Mouse (Mus musculus) forebrain, embryonic 12.5 days (tissue): ENCODE results near the gene Cxcr5. TPM values are rescaled to one million over a fixed set of nuclear protein-coding genes. Genes with fewer than 3 reads are reported as not detected.

ENCODE experiments used
- ATAC-seq: fragments of 200-750 bp; cut with Nextera tagmentation; 2 replicates; pipeline ENCODE4 v1.8.0; 2017; ENCODE audit warnings: moderate TSS enrichment; ENCODE audit not compliant: low FRiP score
- H3K27ac ChIP-seq: fragments of 300-500 bp; sonication (generic); 2 replicates; pipeline ENCODE4 v1.5.1; 2016; ENCODE audit warnings: mild to moderate bottlenecking
- H3K27me3 ChIP-seq: fragments of 300-500 bp; sonication (generic); 2 replicates; pipeline ENCODE4 v1.6.1; 2016; ENCODE audit warnings: mild to moderate bottlenecking
- H3K36me3 ChIP-seq: fragments of 300-500 bp; sonication (generic); replicated peaks from 2 replicates; pipeline ENCODE4 v1.6.1; 2016; ENCODE audit warnings: mild to moderate bottlenecking
- H3K4me1 ChIP-seq: fragments of 300-500 bp; sonication (generic); 2 replicates; pipeline ENCODE4 v1.6.1; 2016
- H3K4me2 ChIP-seq: fragments of 300-500 bp; sonication (generic); 2 replicates; pipeline ENCODE4 v1.6.1; 2016; ENCODE audit warnings: mild to moderate bottlenecking, moderate library complexity
- H3K4me3 ChIP-seq: fragments of 300-500 bp; sonication (generic); replicated peaks from 2 replicates; pipeline ENCODE4 v1.5.1; 2016; ENCODE audit warnings: mild to moderate bottlenecking
- H3K9ac ChIP-seq: fragments of 300-500 bp; sonication (generic); 2 replicates; pipeline ENCODE4 v1.6.1; 2016; ENCODE audit warnings: mild to moderate bottlenecking
- H3K9me3 ChIP-seq: fragments of 300-500 bp; sonication (generic); 2 replicates; pipeline ENCODE4 v1.6.1; 2016
- WGBS: fragments of 180-500 bp; shearing (Covaris S2); methylation state at CpG from one replicate; pipeline ENCODE4 v1.1.7; 2016; 5-methylcytosine and 5-hydroxymethylcytosine counted together
- polyA plus RNA-seq: library from polyadenylated mRNA; unstranded; fragments of >200 nt; fragmentation: Nextera tagmentation; extraction: Ambion mirVana; gene quantifications from 2 replicates; pipeline ENCODE4 v1.2.1, GENCODE M21; 2016

Cxcr5 gene
- polyA plus RNA-seq, 1 experiment from 2014 or later: 0.27 TPM

- H3K27me3 ChIP-seq: peaks cover 4% of the 10 kb centered on the region; the same call in 1 of the 2 replicates
- H3K9ac ChIP-seq: peak overlapping the region; percentile 99
- no peaks in the 10 kb centered on the region for H3K9me3 ChIP-seq
- peaks cover under 1% of the 10 kb centered on the region for H3K36me3 ChIP-seq
- WGBS: 17% methylated on average over 3 of the region's 3 CpGs
- no peak for ATAC-seq
- peak overlapping the region; percentile 96 for H3K4me3 ChIP-seq
- H3K27ac ChIP-seq: peak overlapping the region; percentile 75
- H3K4me2 ChIP-seq: peak overlapping the region; percentile 93
- H3K4me1 ChIP-seq: peaks cover 88% of the 10 kb centered on the region
Measured at GRCm38 (mm10) chr9:44486335-44486734, 75.3 kb downstream of the Cxcr5 start.

DNA sequence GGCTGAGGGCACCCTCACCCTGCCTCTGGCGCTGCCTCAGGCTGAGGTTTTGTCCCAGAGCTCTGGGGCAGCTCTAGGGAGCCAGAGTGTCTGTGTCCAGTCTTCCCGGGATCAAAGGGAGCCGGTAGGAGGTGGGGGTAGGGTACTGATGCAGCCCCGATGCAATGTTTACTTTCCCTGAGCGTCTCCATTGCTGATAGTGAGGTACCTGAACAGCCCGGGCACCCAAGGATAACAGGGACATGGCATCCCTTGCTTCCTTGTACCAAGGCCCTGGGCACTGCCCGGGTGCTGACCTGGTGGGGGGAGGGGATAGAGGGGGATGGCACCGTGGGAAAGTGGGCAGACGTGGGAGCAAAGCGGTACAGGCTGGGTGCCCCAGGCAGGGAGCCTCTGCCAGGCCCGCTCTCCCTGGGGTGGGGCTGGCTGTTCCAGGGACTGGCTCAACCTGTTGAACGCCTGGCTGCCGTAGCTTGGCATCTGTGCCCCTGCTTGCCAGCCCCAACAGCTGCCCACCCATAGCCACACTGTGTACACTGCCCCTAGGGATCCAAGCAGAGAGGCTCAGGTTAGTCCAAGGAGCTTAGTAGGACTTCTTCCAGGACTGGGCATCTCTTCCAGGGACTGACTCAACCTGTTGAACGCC, 76.0 kb downstream of the Cxcr5 start:
- no peak for ATAC-seq
- H3K4me3 ChIP-seq: peak overlapping the region; percentile 96
- H3K36me3 ChIP-seq: no peaks in the 10 kb centered on the region
- H3K4me2 ChIP-seq: peak overlapping the region; percentile 93
- peaks cover 4% of the 10 kb centered on the region; the same call in 1 of the 2 replicates for H3K27me3 ChIP-seq
- H3K4me1 ChIP-seq: peaks cover 81% of the 10 kb centered on the region
- WGBS: 26% methylated on average over 11 of the region's 14 CpGs
- H3K9me3 ChIP-seq: no peaks in the 10 kb centered on the region
- no peak overlapping the region for H3K27ac ChIP-seq
- peak overlapping the region; percentile 99 for H3K9ac ChIP-seq

GRCm38 (mm10) chr9:44485105-44485515, 76.6 kb downstream of the Cxcr5 start:
- peak overlapping the region; percentile 93 for H3K4me2 ChIP-seq
- H3K9ac ChIP-seq: peak overlapping the region; percentile 99
- peak overlapping the region; percentile 96 for H3K4me3 ChIP-seq
- ATAC-seq: no peak
- H3K9me3 ChIP-seq: no peaks in the 10 kb centered on the region
- peaks cover 4% of the 10 kb centered on the region; the same call in 1 of the 2 replicates for H3K27me3 ChIP-seq
- H3K27ac ChIP-seq: no peak overlapping the region
- no peaks in the 10 kb centered on the region for H3K36me3 ChIP-seq
- WGBS: 49% methylated on average over 6 of the region's 6 CpGs
- peaks cover 80% of the 10 kb centered on the region for H3K4me1 ChIP-seq

DNA sequence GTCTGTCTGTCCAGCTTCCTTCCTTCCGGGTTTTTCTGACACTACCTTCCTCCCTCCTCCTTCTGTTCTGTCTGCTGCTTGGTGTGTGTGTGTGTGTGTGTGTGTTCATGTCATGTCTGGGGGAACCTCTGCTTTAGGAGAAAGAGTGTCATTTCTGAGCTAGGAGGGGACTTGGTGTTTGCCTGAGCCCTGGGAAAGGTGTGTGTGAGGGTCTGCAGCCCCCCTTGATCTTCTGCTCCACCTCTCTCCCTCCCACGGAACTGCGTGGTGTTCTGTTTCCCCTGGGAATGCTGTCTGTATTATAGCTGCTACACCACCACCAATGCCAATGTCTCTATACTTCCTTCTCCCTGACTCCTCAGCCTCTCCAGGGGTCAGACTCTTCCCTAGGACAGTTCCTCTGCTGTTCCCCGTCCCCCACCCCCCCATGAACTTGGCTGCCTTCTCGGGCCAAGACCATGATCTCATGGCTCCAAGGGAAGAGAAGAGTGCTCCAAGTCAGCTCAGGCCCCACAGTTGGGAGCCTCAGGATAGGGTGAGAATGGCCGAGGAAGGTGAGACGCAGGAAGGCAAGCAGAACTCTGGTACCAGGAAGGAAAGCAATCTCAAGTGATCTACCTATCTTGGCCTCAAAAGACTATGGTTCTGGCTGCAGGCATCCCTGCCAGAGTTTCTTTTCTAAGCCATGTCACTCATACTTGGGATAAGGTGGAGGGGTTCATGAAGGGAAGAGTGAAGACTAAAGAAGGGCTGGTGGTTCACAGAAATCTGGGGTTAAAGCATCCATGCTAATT, 77.2 kb downstream of the Cxcr5 start:
- 46% methylated on average over 7 of the region's 7 CpGs for WGBS
- peaks cover 4% of the 10 kb centered on the region; the same call in 1 of the 2 replicates for H3K27me3 ChIP-seq
- no peaks in the 10 kb centered on the region for H3K36me3 ChIP-seq
- peak overlapping the region; percentile 99; the same call in 1 of the 2 replicates for H3K9ac ChIP-seq
- no peaks in the 10 kb centered on the region for H3K9me3 ChIP-seq
- H3K27ac ChIP-seq: no peak overlapping the region
- ATAC-seq: no peak
- peaks cover 79% of the 10 kb centered on the region for H3K4me1 ChIP-seq
- peak overlapping the region; percentile 96 for H3K4me3 ChIP-seq
- peak overlapping the region; percentile 93 for H3K4me2 ChIP-seq

DNA sequence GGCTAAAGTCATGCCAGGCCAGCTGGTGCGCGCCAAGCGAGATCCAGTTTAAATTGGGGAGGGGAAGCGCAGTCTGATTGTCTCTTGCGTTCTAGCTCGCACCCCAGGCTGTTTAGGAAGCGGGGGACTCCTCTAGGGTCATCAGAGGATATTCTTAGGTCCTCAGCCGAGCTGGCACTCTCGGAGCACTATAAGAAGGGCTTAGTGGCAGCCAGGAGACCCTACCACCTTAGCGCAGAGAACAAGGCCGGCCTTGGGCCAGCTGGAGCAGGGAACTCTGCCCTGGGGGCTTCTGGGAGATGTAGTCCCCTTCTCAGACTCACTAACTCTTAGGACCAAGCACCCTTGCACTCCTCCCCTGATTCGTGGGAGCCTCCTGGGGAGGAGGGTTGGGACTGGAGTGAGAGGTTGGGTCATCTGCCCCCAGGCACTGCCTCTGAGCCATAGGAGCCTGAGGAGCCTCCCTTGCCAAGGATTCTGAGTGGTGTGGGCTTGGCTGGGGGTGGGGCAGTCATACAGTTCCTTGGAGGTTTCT, 78.1 kb downstream of the Cxcr5 start:
- Histone ChIP-seq H3K4me3 (peak overlapping the region; percentile 96), H3K9ac (peak overlapping the region; percentile 99), H3K4me2 (peak overlapping the region; percentile 93), H3K27ac (peak overlapping the region; percentile 97), H3K9me3 (no peaks in the 10 kb centered on the region), H3K4me1 (peaks cover 70% of the 10 kb centered on the region), H3K36me3 (no peaks in the 10 kb centered on the region), H3K27me3 (peaks cover 4% of the 10 kb centered on the region; the same call in 1 of the 2 replicates)
- WGBS: 1% methylated on average over 12 of the region's 12 CpGs
- peak; percentile 19; the same call in 1 of the 2 replicates for ATAC-seq

DNA sequence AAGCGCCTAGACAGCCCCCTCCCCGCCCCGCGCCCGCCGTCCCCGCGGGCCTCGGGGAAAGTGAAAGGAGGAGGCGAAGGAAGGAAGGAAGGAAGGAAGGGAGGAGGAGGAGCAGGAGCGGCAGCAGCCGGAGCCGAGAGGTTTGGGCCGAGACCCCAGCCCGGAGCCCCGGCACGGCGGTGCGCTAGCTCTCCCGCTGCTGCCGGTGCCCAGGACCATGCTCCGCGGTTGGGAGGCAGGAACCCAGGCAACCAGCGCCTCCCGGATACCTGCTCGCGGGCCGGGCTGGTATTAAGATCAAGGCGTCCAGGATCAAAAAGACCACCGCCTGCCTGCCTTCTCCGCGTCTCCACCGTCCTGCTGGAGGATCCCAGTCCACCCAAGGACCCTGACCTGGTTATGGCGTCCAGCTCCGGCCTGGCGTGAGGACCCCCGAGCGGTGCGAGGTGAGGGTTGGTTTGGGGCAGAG, 78.6 kb downstream of the Cxcr5 start:
- H3K27me3 ChIP-seq: peaks cover 4% of the 10 kb centered on the region; the same call in 1 of the 2 replicates
- no peak for ATAC-seq
- H3K9ac ChIP-seq: peak overlapping the region; percentile 99
- no peaks in the 10 kb centered on the region for H3K9me3 ChIP-seq
- H3K4me1 ChIP-seq: peaks cover 67% of the 10 kb centered on the region
- under 1% methylated on average over 39 of the region's 39 CpGs for WGBS
- peak overlapping the region; percentile 97 for H3K27ac ChIP-seq
- H3K4me2 ChIP-seq: peak overlapping the region; percentile 93
- H3K36me3 ChIP-seq: no peaks in the 10 kb centered on the region
- peak overlapping the region; percentile 96 for H3K4me3 ChIP-seq

GRCm38 (mm10) chr9:44482552-44482951, 79.1 kb downstream of the Cxcr5 start, which contains the start of gene Bcl9l:
TSS of gene Bcl9l (plus strand) at chr9:44482825.
- under 1% methylated on average over 24 of the region's 31 CpGs for WGBS
- H3K4me1 ChIP-seq: peaks cover 67% of the 10 kb centered on the region
- no peaks in the 10 kb centered on the region for H3K9me3 ChIP-seq
- H3K4me3 ChIP-seq: peak within 1 kb of the TSS; percentile 96
- peak within 1 kb of the TSS; percentile 93 for H3K4me2 ChIP-seq
- no peaks in the 10 kb centered on the region for H3K36me3 ChIP-seq
- peak within 1 kb of the TSS; percentile 97 for H3K27ac ChIP-seq
- ATAC-seq: peak; percentile 72
- H3K27me3 ChIP-seq: peaks cover 4% of the 10 kb centered on the region; the same call in 1 of the 2 replicates
- peak within 1 kb of the TSS; percentile 99 for H3K9ac ChIP-seq

- Histone ChIP-seq H3K27ac (peak overlapping the region; percentile 97), H3K9ac (peak overlapping the region; percentile 99), H3K36me3 (no peaks in the 10 kb centered on the region), H3K4me2 (peak overlapping the region; percentile 93), H3K9me3 (no peaks in the 10 kb centered on the region), H3K4me3 (peak overlapping the region; percentile 96), H3K4me1 (peaks cover 67% of the 10 kb centered on the region), H3K27me3 (peaks cover 4% of the 10 kb centered on the region; the same call in 1 of the 2 replicates)
- WGBS: 10% methylated on average over 3 of the region's 3 CpGs
- ATAC-seq: no peak
Measured at GRCm38 (mm10) chr9:44482112-44482511, 79.6 kb downstream of the Cxcr5 start.

- peak overlapping the region; percentile 74 for H3K4me3 ChIP-seq
- peak; percentile 60 for ATAC-seq
- peak overlapping the region; percentile 86 for H3K9ac ChIP-seq
- H3K27me3 ChIP-seq: peaks cover 4% of the 10 kb centered on the region; the same call in 1 of the 2 replicates
- no peaks in the 10 kb centered on the region for H3K36me3 ChIP-seq
- H3K9me3 ChIP-seq: no peaks in the 10 kb centered on the region
- H3K4me1 ChIP-seq: peaks cover 45% of the 10 kb centered on the region
- peak overlapping the region; percentile 99 for H3K27ac ChIP-seq
- peak overlapping the region; percentile 98 for H3K4me2 ChIP-seq
- under 1% methylated on average over 26 of the region's 26 CpGs for WGBS
Measured at GRCm38 (mm10) chr9:44479628-44480428, 81.8 kb downstream of the Cxcr5 start.

DNA sequence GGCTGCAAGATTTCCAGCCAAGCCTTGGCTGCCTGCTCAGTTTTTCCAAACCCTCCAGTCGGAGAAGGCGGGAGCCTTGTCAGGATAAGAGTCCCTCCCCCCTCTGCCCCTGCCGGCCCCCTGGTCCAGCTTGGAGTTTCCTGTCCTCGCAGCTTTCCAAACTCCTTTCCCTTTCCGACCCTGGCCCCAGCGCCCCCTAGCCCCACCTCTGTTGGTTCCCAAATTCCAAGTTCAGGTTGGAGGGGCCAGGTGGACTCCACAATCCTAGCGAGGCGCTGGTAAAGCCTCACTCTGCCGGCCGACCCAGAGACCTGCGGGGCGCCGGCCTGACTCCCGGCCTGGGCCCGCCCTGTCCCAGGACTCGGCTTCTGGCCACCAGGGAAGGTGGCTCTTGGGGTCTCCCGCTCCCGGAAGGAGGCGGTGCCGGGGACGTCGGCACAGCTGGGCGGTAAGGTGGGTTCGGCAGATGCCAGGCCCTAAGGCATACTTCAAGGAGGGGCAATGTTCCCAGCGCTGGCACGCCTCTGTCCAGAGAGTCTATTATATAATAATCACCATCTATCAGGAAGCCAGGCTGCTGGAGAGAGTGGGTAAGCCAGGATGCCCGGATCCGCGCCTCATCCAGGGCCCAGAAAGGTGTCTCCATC, 82.6 kb downstream of the Cxcr5 start:
- Histone ChIP-seq H3K27ac (peak overlapping the region; percentile 99), H3K4me1 (peaks cover 38% of the 10 kb centered on the region), H3K4me2 (peak overlapping the region; percentile 98), H3K9me3 (no peaks in the 10 kb centered on the region), H3K27me3 (peaks cover 4% of the 10 kb centered on the region; the same call in 1 of the 2 replicates), H3K36me3 (no peaks in the 10 kb centered on the region), H3K9ac (peak overlapping the region; percentile 86), H3K4me3 (peak overlapping the region; percentile 74)
- WGBS: under 1% methylated on average over 29 of the region's 29 CpGs
- ATAC-seq: peak; percentile 54
